Mouse (Mus musculus): ENCODE measurements around the gene Iqcf5.

The Iqcf5 gene

DNA sequence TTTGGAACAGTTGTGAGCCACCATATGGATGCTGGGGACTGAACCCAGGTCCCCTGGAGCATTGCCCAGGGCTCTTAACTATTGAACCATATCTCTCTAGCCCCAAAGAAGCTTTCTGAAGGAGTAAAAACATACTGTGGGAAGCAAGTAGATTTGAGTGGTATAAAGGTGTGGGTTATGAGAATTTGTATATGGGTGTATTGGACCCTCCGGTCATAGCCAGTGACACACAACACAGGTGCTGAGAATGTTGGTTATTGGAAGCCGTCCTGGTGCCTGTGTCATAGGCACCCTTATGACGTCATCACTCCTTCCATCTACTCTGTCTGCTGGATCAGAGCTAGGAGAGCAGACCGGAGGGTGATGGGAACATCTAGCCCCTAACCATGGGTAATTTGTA lies at the start of gene Iqcf5:
Gene Iqcf5 (plus strand): TSS at position 301 of the 400 bp plus-strand sequence.
- no peak for DNase-seq

DNA sequence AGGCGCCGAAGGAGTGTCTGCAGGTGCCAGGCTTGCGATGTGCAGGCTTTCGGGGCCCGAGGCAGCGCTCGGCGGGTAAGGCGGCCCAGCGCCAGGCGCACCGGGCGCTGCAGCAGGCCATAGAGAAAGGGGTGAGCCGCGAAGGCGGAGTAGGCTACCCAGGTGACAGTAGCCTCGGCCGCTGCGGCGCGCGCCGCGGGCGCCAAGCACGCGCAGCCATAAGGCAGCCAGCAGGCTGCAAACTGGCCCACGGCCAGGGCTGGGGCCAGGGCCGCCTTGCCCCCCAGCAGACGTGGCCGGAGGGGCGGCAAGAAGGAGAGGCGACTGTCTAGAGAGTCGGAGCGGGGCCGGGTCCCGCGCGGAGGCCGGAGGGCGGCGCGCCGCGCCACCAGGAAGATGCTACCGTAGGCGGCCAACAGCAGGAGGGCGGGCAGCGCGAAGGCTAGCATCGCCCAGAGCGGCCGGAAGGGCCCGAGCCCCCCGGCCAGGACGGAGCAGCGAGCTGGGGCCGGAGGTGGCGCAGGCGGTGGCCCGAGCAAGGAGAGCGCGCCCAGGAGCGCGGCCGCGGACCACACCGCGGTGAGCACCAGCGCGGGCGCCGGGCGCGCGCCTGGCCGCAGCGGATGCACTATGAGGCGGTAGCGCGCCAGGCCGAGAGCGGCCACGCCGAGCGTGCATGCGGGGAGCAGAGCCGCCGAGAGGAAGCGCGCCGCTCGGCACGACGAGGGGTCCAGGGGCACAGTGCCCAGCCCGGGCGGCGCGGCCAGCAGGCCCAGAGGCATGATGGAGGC lies 49.4 kb upstream of the Iqcf5 start:
- no peak for DNase-seq

DNA sequence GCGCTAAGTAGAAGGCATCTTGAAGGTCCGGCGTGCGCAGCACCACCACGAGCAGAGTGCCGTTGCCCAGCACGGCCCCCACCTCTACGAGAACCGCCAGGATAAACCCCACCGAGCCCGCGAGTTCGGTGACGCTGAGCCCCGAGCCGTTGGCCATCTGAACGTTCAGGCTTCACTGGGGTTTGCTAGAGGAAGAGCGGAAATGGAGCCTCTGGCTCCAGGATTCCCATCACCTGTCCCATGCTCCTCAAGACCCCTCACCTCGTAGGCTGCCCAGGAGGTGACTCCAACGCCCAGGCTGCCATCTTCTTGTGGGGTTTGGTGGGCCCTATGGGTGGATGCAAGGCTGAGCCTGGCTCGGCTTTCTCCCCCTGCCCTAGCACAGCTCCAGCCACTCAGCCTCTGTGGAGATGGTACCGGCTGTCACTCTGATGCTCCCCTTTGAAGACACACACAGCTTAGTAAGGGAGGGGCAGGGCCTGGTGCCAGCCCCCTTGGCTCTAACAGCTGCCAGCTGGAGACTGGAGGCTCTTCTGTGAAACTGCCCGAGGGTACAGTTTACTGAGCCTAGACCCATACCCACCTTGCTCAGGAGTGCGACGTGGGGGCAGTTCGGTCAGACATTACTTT lies 48.7 kb upstream of the Iqcf5 start, which contains the start of gene Gpr62:
Gene Gpr62 (minus strand): TSS at position 368 of the 630 bp plus-strand sequence.
- no peak for DNase-seq

DNA sequence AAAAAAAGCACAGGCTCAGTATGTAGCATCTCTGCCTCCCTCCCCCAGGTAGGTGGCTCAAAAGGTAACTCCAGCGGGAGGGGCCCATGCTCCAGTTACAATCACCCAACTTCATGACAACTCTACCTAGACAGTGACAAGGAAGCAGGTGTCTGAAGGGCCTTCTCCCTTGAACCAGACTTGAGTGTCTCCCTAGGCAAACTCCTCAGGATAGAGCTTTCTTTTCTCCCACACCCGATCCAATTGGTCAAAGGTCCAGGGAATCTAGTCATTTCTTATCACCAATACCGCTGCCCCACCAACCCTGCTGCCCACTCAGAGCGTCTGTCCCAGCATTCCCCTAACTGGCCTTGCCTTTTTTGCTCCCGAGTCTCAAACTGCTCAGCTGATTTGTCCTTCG lies 47.7 kb upstream of the Iqcf5 start:
- DNase-seq = no peak

DNA sequence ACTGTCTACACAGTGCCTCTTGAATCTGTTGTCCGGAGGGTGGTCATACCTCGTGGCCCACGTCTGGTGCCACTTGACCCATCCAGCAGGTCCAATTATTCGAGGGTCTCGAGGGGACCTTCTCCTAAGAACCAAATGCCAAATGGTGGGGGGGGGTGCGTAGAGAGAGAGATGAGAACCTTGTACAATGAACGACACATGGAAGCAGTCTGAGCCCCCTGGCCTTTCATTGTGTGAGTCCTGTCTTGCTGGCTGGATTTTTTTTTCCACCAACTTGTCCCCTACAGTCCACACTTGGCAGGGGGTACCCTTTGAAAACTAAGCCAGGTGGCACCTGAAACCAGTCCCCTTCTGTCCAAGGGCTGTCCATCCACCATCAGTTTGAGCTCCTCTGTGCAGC lies 46.6 kb upstream of the Iqcf5 start:
- no peak for DNase-seq

DNA sequence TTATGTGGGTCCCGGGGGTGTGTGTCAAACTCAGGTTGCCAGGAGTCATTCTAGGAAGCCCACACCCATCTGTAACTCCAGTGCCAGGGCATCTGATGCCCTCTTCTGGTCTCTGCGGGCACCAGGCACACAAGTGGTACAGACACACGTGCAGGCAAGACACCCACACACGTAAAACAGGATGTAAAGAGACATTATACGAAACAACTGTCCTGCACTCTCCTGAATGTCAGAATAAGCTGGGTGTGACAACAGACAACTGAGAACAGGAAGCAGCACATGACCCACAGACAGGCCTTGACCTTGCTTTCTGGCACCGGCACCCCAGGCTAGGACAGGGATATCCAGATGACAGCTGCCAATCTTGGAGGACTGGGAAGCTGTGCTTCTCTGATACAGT lies 45.1 kb upstream of the Iqcf5 start:
- DNase-seq = no peak

DNA sequence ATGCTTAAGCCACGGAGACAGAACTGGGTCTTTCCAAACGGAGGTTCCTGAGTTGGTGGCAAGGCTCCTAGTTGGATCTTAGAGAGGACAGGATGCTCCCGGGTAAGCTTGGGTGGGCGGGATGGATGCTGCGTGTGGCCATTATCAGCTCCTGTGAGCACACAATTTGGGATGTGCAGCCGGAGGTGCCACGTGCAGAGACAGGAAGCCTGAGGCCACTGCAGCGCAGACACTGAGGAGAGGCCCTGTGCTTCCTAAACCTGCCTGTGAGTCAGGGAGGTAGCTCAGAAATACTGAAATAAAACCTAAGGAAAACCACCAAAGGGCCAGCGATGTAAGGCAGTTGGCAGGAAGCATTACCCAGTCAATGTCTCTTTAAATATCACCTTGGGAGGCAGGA lies 44.6 kb upstream of the Iqcf5 start:
- DNase-seq = no peak

DNA sequence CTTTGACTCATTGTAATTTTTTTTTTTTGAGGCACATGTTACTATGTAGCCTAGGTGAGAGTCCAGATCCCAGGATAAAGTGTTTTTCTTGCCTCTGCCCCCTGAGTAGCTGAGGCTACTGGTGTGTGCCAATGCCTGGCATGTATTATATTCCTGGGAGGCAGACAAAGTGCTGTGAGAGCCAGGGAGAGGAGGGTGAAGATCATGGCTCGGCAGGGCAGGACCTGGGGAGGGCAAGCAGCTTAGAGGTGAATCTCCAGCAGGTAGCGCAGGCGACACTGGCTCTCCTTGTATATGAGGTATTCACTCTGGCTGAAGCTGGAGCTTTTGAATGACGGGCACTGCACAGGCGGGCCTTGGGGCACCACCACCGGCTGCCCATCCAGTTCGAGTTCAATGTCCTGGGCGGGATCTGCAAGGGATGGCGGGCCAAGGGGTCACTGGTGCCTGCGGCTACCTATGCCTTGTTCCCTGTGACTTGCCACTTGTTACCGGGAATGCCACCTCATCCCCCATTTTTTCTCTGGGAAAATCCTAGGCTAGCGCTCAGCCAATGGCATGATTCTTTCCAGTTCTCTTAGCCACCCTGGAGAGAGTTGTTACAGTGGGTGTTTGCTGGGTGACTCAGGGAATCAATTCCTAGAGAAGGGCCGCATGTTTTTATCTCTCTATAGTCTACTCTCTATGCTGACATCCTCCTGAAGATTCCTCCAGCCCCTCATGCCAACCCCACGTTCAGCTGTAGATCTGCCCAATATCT lies 43.2 kb upstream of the Iqcf5 start:
- peak; percentile 52 for DNase-seq

DNA sequence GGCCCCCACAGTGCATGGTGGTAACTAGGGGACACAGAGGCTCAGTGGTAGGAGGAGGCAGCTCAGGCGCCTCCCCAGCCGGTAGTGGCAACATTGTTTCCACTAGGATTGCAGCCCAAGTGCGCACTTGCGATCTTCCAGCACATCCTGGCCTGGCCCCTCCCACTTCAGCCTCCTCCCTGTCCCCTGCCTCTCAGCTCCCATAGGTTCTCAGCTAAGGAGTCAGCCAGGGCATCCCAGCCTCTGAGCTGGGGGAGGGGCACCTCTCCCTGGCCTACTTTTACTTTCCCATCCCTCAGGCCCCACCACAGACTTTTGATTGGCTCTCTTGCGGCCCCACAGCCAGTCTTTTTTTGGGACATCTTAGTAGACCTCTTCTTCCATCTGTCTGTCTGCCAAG lies 42.5 kb upstream of the Iqcf5 start:
- peak; percentile 78 for DNase-seq

DNA sequence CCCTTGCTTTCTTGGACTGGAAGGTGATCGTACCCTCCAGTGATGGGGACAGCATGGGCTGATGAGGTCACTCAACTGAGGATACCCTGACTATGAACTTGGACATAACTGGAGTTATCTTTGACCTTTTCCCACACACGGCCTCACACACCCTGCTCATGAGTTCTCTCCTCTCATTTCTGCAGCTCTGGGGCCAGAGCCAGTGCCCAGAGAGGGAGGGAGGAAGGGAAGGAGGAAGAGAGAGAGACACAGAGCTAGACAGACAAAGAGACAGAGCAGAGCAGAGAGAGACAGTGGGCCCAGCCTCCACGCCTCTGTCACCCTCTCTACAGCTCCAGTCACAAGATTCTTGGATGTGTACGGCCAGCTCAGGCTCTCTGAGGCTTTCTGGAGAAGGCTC lies 42.1 kb upstream of the Iqcf5 start:
- peak; percentile 44 for DNase-seq

DNA sequence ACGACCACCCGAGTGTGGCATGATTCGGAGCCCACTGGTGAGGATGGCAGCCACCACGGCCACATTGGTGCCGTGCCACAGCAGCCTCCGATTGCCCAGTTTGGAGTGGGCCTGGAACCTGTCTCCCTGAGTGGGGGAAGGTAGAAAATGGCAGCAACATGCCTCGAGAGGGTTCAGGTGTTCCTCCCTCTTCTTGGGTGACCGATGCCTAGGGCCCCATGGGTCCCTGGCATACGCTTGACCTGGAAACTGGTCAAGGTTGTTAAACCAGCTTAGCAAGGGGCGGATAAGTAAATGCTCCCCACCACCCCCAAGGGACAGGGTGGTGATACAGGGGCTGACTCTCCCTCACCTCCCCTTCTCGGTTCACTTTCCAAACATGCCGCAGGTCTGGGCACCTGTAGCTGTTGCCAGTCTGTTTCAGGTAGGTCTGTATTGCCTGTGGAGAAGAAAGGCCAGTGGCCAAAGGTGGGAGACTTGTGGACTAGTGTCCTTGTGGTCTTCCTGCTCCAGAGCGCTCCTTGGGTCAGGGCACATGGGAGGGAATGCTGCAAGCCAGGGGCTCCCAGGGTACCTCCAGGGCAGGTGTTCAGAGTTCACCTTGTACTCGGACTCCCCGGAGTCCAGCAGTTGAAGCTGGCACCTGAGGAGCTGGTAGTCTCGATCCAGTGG lies 41.2 kb upstream of the Iqcf5 start:
- DNase-seq = peak; percentile 83

DNA sequence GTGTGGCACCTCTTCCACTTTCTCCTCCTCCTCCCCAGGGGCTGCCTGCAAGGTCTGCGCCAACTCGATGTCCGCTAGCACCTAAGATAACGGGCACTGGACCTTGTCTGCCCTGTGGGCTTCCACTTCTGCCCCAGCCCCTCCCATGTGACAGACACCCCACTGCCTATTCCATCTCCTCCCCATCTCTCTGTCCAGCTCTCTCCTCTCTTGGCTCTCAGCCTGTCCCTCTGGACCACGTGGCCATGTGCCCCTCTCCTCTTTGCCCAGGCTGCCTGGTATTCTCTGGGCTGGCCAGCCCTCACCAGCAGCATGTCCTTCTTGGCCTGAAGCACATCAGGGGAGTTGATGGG lies 40.6 kb upstream of the Iqcf5 start:
- DNase-seq = no peak

DNA sequence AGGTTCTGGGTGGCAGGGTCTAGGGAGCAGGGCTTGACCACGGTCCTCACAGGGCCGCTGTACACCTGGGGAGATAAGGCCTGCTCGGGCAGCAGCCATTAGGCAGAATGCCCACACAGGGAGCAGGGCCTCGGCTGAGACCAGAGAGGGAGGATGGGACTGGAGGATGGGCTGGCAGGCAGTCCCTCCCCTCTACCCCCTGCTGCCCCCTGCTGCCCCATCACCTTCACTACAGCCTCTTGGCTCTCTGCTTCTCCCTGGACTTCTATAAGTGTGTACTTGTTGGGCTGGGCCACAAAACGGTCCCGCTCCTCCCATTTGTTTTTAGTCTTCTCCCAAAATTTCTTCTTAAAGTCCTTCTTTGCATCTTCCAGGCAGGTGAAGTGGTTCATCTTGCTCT lies 39.9 kb upstream of the Iqcf5 start:
- peak; percentile 72 for DNase-seq

DNA sequence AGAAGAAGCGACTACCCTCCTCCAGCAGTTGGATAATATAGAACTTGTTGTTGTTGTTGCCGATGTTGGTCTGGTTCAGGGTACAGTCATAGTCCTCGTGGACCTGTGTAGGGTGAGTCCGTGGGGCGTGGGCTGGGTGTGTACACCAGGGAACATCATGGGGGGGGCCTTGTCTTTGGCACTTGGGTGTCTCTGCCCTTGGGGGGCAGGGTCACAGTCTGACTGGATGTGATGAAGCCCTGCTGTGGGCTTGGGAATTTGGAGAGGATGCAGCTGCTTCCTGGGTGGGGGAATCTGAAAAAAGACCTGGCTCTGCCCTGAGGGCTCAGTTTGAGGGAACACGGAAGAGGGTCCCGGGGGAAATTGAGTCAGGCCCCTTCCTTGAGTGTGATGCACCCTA lies 39.3 kb upstream of the Iqcf5 start:
- no peak for DNase-seq

DNA sequence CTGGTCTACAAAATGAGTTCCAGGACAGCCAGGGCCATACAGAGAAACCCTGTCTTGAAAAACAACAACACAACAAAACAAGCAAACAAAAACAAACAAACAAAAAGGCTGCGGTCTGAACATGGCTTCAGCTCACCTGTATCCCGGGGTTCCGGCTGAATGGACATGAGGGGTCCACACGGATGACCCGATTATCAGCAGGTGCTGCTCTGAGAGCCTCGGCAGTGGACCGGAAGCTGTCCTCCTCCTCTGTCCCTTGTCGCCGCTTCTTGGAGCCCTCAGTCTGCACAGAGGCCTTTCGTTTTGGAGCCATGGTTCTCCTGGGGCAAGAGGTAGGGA lies 38.7 kb upstream of the Iqcf5 start, which contains the start of gene Rrp9:
Gene Rrp9 (plus strand): TSS at position 301 of the 339 bp plus-strand sequence.
- peak; percentile 27 for DNase-seq

DNA sequence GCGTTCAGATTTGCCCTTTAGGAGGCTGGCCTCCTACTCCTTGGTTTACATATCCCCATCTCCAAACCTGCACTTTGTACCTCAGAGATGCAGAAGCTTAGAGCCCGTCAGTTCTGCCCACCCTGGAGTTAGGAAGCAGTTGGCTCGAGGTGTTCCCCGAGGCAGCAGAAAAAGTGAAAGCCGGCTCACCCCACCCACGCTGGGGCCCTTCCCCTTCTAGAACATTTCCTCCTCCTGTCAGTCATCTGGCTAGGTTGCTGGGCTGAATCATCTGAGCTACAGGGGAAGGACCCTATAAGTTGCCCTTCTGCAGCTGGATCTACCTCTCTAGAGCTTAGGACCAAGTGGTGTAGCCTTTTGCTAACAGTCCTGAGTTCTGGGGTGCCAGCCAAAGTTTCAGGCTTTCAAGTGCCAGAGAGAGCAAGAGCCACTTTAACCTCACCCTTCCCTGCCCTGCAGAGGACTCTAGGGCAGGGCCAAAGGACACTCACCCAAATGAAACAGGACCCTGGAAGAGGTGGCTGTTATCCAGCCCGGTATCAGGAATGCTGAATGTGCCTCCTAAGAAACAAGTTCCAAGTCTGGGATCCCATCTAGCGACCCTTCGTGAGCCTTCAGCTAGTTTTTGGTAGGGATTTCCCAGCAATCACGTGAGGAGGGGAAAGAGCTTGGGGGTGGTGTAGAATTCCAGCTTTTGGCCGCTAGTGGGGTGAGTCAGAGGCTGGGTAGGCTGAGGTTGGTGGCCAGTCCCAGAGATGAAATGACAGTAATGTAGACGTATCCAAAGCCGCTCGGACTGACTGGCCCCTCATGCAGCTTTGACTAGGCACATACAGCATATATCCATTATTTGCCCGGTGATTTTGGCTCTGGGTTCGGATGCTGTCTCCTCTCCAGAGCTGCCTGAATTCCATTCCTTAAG lies 38.1 kb upstream of the Iqcf5 start:
- DNase-seq = peak; percentile 81

DNA sequence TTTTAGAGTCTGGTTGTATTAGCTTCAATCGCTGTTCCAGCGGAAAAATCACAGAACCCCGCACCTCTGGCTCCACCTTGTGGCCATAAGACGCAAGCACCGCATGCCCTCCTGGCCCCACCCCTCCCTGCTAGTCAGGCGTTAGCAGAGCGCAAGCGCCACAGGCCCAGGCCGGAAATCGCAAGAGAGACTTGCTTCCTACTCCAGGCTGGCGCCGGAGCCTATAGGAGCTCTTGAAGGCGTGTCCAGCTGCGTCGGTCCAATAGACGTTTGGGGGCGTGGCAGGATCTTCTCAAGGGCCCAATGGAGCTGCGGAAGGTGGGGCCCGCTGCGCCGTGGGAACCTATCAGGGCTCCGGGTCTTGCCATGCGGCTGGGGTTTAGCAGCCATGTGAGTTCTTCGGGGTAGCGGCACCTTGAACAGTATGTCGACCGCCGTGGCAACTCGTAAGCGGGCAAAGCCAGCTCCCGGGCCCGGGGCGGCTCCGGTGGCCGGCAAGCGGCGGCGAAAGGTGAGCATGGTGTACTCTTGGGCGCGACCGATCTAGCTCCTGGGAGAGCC lies 37.4 kb upstream of the Iqcf5 start, which contains the start of gene Parp3:
Gene Parp3 (minus strand): TSS at position 26 of the 561 bp plus-strand sequence.
- DNase-seq = peak; percentile 100

DNA sequence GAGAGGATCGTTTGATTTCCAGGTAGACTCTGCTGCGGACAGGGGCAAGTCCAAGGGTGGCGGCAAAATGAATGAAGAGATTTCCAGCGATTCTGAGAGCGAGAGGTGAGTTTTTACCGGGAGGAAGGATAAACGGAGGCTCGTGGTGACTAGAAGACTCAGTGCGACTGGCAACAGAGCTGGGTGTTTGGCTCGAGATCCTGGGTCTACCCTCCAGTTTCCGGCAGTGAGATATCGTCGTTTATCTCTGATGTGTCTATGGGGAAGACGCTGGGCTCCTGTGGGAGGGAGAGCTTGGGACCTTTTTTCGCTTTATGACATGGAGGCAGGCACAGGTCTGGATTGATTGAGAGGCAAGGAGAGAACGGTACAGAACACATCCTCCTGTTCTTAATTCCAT lies 36.7 kb upstream of the Iqcf5 start:
- no peak for DNase-seq

DNA sequence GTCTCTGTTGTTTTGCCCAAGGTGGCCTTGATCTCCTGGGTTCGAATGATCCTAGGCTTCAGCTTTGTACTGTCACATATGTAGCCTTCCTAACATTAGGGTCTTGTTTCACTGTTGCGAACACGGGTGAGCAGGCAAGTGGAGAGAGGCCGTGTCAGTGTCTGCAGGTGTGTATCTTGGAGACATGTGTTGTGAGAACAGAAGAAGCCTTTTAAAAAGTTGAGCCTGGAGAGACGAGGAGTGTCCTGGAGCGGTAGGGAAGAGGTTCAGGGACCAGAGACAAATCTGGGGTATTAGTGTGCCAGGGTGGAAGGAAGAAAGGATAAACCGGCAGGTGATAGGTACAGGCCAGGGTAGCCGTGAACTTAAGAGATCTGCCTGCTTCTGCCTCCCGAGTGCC lies 36.3 kb upstream of the Iqcf5 start:
- DNase-seq = no peak

DNA sequence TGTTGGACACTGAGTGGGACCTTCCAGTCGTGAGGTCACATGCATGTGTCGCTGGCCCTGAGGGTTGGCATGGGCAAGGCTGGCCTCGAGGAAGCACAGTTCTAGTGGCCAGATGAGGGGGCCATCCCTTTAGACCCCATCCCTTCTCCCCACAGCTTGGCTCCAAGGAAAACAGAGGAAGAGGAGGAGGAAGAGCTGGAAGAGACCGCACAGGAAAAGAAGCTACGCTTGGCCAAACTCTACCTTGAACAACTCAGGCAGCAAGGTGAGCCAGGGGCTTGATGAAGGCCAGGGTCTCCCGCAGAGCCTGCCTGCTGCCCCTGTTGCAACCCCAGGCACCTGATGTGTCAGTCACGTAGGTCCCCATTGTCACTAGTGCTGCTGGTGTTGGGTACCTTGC lies 33.8 kb upstream of the Iqcf5 start:
- DNase-seq = no peak

DNA sequence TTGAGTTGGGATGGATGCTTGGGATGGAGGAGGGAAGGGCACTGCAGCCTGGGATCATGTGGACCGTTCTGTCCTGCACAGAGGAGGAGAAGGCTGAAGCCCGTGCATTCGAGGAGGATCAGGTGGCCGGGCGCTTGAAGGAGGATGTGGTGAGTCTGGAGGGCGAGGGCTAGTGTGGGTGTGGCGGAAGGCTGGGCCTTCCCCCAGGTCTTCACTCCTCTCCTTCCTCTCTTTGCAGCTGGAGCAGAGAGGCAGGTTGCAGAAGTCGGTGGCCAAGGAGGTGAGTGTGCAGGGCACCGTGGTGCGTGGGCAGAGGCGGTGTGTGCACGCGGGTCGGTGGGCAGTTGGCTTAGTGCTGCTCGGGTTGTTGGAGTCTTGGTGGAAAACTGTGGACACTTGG lies 33.3 kb upstream of the Iqcf5 start:
- DNase-seq = no peak

DNA sequence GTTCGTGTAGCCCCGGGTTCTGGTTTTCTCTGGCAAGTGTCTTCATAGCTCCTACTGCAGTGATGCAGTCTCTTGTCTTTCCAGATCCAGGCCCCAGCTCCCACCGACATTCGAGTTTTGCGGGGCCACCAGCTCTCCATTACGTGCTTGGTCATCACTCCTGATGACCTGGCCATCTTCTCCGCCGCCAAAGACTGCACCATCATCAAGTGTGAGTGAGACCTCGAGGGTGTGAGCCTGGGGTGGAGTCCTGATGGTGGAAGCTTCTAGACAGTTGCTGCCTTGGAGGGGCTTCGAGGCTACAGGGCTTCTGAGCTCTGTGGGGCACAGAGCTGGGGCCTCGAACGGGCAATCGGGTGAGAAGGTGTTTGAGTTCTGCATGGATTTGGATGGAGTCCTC lies 32.7 kb upstream of the Iqcf5 start:
- no peak for DNase-seq

All from kidney, adult 11 months (tissue).